ENCODE assay signal across 7 mouse cellular contexts in the genomic region with DNA sequence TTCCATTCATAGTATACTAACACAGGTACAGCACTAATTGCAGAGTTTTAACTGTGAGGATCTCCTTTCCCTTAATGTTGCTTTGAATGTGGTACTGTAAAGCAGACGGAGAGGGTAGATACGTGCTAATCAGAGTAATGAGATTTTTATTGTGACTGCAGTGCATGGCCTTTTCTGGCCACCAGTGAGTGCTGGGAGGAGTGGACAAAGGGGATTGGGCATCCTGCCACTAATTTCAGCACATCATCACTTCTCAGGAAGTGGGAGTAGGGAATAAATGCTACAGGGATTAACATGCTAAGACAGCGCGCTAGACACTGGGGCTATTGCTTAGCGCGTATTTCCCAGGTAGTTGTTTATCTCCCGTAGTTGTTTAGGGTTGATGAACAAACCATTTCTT. TPM values are rescaled to one million over a fixed set of nuclear protein-coding genes. Genes with fewer than 3 reads are reported as not detected.
DNase-seq lines count a peak whose midpoint lies in the region; ATAC-seq and TF ChIP-seq lines count a peak whose summit lies in the region.

No protein-coding gene starts in this region.

- H3K4me1 ChIP-seq in ES-E14 (ENCODE audit: control insufficient read depth in 2 of 2, insufficient read depth in 2 of 2, low read length in 2 of 2, poor library complexity in 1 of 2), result peaks cover 7 to 11% of the 10 kb centered on the region in 2 experiments
- H3K4me1 ChIP-seq in cortical plate, adult 2 months (ENCODE audit: control insufficient read depth, insufficient read depth, low read length), result peaks cover 1% of the 10 kb centered on the region; the same call in 1 of the 2 replicates
- peaks cover 55% of the 10 kb centered on the region for H3K4me1 ChIP-seq in heart, postnatal 0 days (ENCODE audit: control insufficient read depth, insufficient read depth)
- peaks cover 27% of the 10 kb centered on the region for H3K4me1 ChIP-seq in midbrain, embryonic 12.5 days

- TF ChIP-seq POLR2A in cortical plate, adult 2 months (IDR thresholded peaks at IDR 0.05; ENCODE audit: extremely low read depth, insufficient read depth, low read length), result no peak

- peak; percentile 69 for DNase-seq in 416B (ENCODE audit: low read depth)
- no peak for DNase-seq in ES-E14 (ENCODE audit: low read depth, low spot score)
- DNase-seq in heart, postnatal 0 days (ENCODE audit: low spot score), result peak; percentile 63
- peak; percentile 49 to 67 for DNase-seq in kidney, postnatal 4 days
- no peak for DNase-seq in layer of hippocampus, adult 9-11 months

- no peak; the same call in 1 of the 2 replicates for TF ChIP-seq EP300 in heart, postnatal 0 days (IDR thresholded peaks at IDR 0.05; ENCODE audit: low read depth)

- 3% methylated on average over 7 of the region's 7 CpGs for WGBS in heart, postnatal 0 days
- 7% methylated on average over 7 of the region's 7 CpGs for WGBS in midbrain, embryonic 12.5 days

- no peaks in the 10 kb centered on the region for H3K27me3 ChIP-seq in heart, postnatal 0 days (ENCODE audit: control insufficient read depth, insufficient read depth, low read length)
- H3K27me3 ChIP-seq in midbrain, embryonic 12.5 days, result no peaks in the 10 kb centered on the region; the same call in 1 of the 2 replicates

- H3K9ac ChIP-seq in ES-E14 (ENCODE audit: insufficient read depth, low read depth, low read length, poor library complexity, severe bottlenecking), result peak overlapping the region; percentile 84
- H3K9ac ChIP-seq in heart, postnatal 0 days (replicated peaks; ENCODE audit: low read depth, low read length), result peak overlapping the region; percentile 93
- H3K9ac ChIP-seq in midbrain, embryonic 12.5 days (replicated peaks), result peak overlapping the region; percentile 63

- peak overlapping the region; percentile 96 for H3K4me2 ChIP-seq in heart, postnatal 0 days (ENCODE audit: low read depth, low read length)
- H3K4me2 ChIP-seq in midbrain, embryonic 12.5 days (replicated peaks), result peak overlapping the region; percentile 96

- TF ChIP-seq CTCF in cortical plate, adult 2 months (IDR thresholded peaks at IDR 0.05; ENCODE audit: extremely low read depth, insufficient read depth, low read length), result no peak
- TF ChIP-seq CTCF in heart, postnatal 0 days (IDR thresholded peaks at IDR 0.05; ENCODE audit: low read depth), result peak; percentile 25

- H3K9me3 ChIP-seq in ES-E14 (ENCODE audit: control insufficient read depth, insufficient read depth, low read depth, low read length), result no peaks in the 10 kb centered on the region
- no peaks in the 10 kb centered on the region for H3K9me3 ChIP-seq in heart, postnatal 0 days (replicated peaks; ENCODE audit: control insufficient read depth, low read length)
- H3K9me3 ChIP-seq in midbrain, embryonic 12.5 days, result no peaks in the 10 kb centered on the region

- no peaks in the 10 kb centered on the region; the same call in 1 of the 2 replicates for H3K36me3 ChIP-seq in ES-E14 (ENCODE audit: control insufficient read depth, insufficient read depth, low read length, poor library complexity, severe bottlenecking)
- H3K36me3 ChIP-seq in heart, postnatal 0 days (replicated peaks; ENCODE audit: control insufficient read depth, insufficient read depth, low read length), result no peaks in the 10 kb centered on the region
- H3K36me3 ChIP-seq in midbrain, embryonic 12.5 days, result no peaks in the 10 kb centered on the region

- H3K4me3 ChIP-seq in ES-E14 (ENCODE audit: insufficient read depth in 1 of 2, low read depth in 1 of 2, low read length in 2 of 2, poor library complexity in 1 of 2, severe bottlenecking in 1 of 2), result peak overlapping the region; percentile 87 to 89
- peak overlapping the region; percentile 83 for H3K4me3 ChIP-seq in cortical plate, adult 2 months (ENCODE audit: insufficient read depth, low read length)
- peak overlapping the region; percentile 97 for H3K4me3 ChIP-seq in heart, postnatal 0 days (ENCODE audit: low read depth, low read length)
- peak overlapping the region; percentile 69 for H3K4me3 ChIP-seq in midbrain, embryonic 12.5 days

- H3K27ac ChIP-seq in ES-E14 (ENCODE audit: insufficient read depth, low read depth, low read length, poor library complexity, severe bottlenecking), result no peak overlapping the region
- peak overlapping the region; percentile 54; the same call in 1 of the 2 replicates for H3K27ac ChIP-seq in cortical plate, adult 2 months (ENCODE audit: insufficient read depth, low read length)
- H3K27ac ChIP-seq in heart, postnatal 0 days (ENCODE audit: low read depth), result peak overlapping the region; percentile 96
- 0 out of 2 replicates have a peak overlapping the region, but pooled peaks have one; percentile 52 for H3K27ac ChIP-seq in midbrain, embryonic 12.5 days (replicated peaks)

- in situ Hi-C loops in ES-E14 (cut with MboI; ENCODE audit: low sequenced_read_pairs in 2 of 2, unreplicated experiment in 2 of 2), result no loop called here

- ATAC-seq in heart, postnatal 0 days (ENCODE audit: insufficient read depth, low read depth), result no peak
- ATAC-seq in midbrain, embryonic 12.5 days (ENCODE audit: low FRiP score, low read depth), result no peak

TF ChIP-seq in ES-E14, 5 proteins besides CTCF, POLR2A, EP300 and RAD21:
- TF ChIP-seq CHD2 (IDR thresholded peaks at IDR 0.05; ENCODE audit: low read depth, low read length), result no peak
TF ChIP-seq in ES-E14: peak in this region for 0.

RNA-seq across cellular contexts. Expression of a gene that starts 3.0 kb away (rescaled TPM):
- 9.5 and 11.5 TPM in 2 replicates for total RNA-seq in ES-E14 (2012; rRNA removed)
- polyA plus RNA-seq in cortical plate, adult 2 months (2012; rRNA removed), result 18.7 and 19.6 TPM in 2 replicates
- 6.6 and 9.5 TPM in 2 replicates for total RNA-seq in heart, postnatal 0 days (2014; rRNA removed; ENCODE audit: low replicate concordance)
- polyA plus RNA-seq in heart, postnatal 0 days (2015; fragmentation: Nextera tagmentation; extraction: Ambion mirVana), result 1.1 TPM in 2 replicates
- 1.7 and 2.2 TPM in 2 replicates for polyA plus RNA-seq in midbrain, embryonic 12.5 days (2016; fragmentation: Nextera tagmentation; extraction: Ambion mirVana)

Comparison
In these comparisons a context has a peak if more than half of its experiments do, and no peak if none do; other contexts are left out.
1. DNase-seq: peak in 416B (single experiment), heart, postnatal 0 days (single experiment) and kidney, postnatal 4 days (2 of 2); none in ES-E14 (single experiment) and layer of hippocampus, adult 9-11 months (single experiment).
2. Peak in every context shown above with its lines, with median percentiles within 50 percentile points of each other: H3K4me3 ChIP-seq and H3K9ac ChIP-seq.